Mouse (Mus musculus): ENCODE measurements at regions not wholly inside any gene's neighbourhood (a gene's known extent, or its start where the extent isn't known, plus 50 kb on each side); places are given as distances from the start of the nearest gene placed in this dataset.
A peak's percentile ranks its signal among the peaks of the same experiment; 100 is the strongest.

GRCm38 (mm10) chr4:95307134-95307533, 250.2 kb upstream of the Fggy start:
- no peak for DNase-seq (ENCODE audit: low spot score)
- no peak overlapping the region for H3K27ac ChIP-seq (replicated peaks)
- H3K4me3 ChIP-seq (ENCODE audit: low read depth, low read length), result no peak overlapping the region
- H3K9ac ChIP-seq (ENCODE audit: low read length), result no peak overlapping the region
- no peak for TF ChIP-seq EP300 (optimal IDR thresholded peaks at IDR 0.05)
- no peak for TF ChIP-seq CTCF (IDR thresholded peaks at IDR 0.05; ENCODE audit: low read depth)
- 81% methylated on average over 2 of the region's 2 CpGs for WGBS
- H3K9me3 ChIP-seq (ENCODE audit: control insufficient read depth, low read length), result no peaks in the 10 kb centered on the region
- no peaks in the 10 kb centered on the region for H3K36me3 ChIP-seq (ENCODE audit: control insufficient read depth, insufficient read depth, low read length)
- ATAC-seq (ENCODE audit: low FRiP score, low TSS enrichment), result no peak
- H3K4me2 ChIP-seq (replicated peaks; ENCODE audit: low read depth), result no peak overlapping the region
- no peaks in the 10 kb centered on the region; the same call in 1 of the 2 replicates for H3K4me1 ChIP-seq (replicated peaks; ENCODE audit: control insufficient read depth, insufficient read depth)
- no peaks in the 10 kb centered on the region for H3K27me3 ChIP-seq (ENCODE audit: control insufficient read depth, insufficient read depth, low read length)

- peak; percentile 45; the same call in 1 of the 2 replicates for ATAC-seq (ENCODE audit: low FRiP score, low TSS enrichment)
Observed at GRCm38 (mm10) chr4:95308469-95308895, 248.8 kb upstream of the Fggy start.

GRCm38 (mm10) chr4:95310410-95310809, 246.9 kb upstream of the Fggy start:
- Histone ChIP-seq H3K4me3 (ENCODE audit: low read depth, low read length) (no peak overlapping the region), H3K27ac (replicated peaks) (no peak overlapping the region), H3K9me3 (ENCODE audit: control insufficient read depth, low read length) (no peaks in the 10 kb centered on the region), H3K4me2 (replicated peaks; ENCODE audit: low read depth) (no peak overlapping the region), H3K36me3 (ENCODE audit: control insufficient read depth, insufficient read depth, low read length) (no peaks in the 10 kb centered on the region), H3K4me1 (replicated peaks; ENCODE audit: control insufficient read depth, insufficient read depth) (no peaks in the 10 kb centered on the region), H3K27me3 (ENCODE audit: control insufficient read depth, insufficient read depth, low read length) (no peaks in the 10 kb centered on the region), H3K9ac (ENCODE audit: low read length) (no peak overlapping the region)
- no peak for DNase-seq (ENCODE audit: low spot score)
- TF ChIP-seq EP300 (optimal IDR thresholded peaks at IDR 0.05) (no peak), CTCF (IDR thresholded peaks at IDR 0.05; ENCODE audit: low read depth) (no peak)
- ATAC-seq (ENCODE audit: low FRiP score, low TSS enrichment), result no peak
- WGBS, result 45% methylated on average over 6 of the region's 6 CpGs

More at GRCm38 (mm10) chr4:95308469-95308895, 248.8 kb upstream of the Fggy start:
- H3K9ac ChIP-seq (ENCODE audit: low read length), result no peak overlapping the region
- peak; percentile 44 for DNase-seq (ENCODE audit: low spot score)
- H3K27ac ChIP-seq (replicated peaks), result no peak overlapping the region
- TF ChIP-seq EP300 (optimal IDR thresholded peaks at IDR 0.05) (no peak), CTCF (IDR thresholded peaks at IDR 0.05; ENCODE audit: low read depth) (no peak)
- no peaks in the 10 kb centered on the region for H3K9me3 ChIP-seq (ENCODE audit: control insufficient read depth, low read length)
- 37% methylated on average over 5 of the region's 5 CpGs for WGBS
- H3K4me2 ChIP-seq (replicated peaks; ENCODE audit: low read depth), result no peak overlapping the region
- no peaks in the 10 kb centered on the region for H3K27me3 ChIP-seq (ENCODE audit: control insufficient read depth, insufficient read depth, low read length)
- no peak overlapping the region for H3K4me3 ChIP-seq (ENCODE audit: low read depth, low read length)
- H3K36me3 ChIP-seq (ENCODE audit: control insufficient read depth, insufficient read depth, low read length), result no peaks in the 10 kb centered on the region
- no peaks in the 10 kb centered on the region; the same call in 1 of the 2 replicates for H3K4me1 ChIP-seq (replicated peaks; ENCODE audit: control insufficient read depth, insufficient read depth)

- TF ChIP-seq EP300 (optimal IDR thresholded peaks at IDR 0.05) (peak; percentile 57), CTCF (IDR thresholded peaks at IDR 0.05; ENCODE audit: low read depth) (no peak)
- DNase-seq (ENCODE audit: low spot score), result peak; percentile 69
Observed at GRCm38 (mm10) chr4:95317821-95318290, 239.5 kb upstream of the Fggy start.

GRCm38 (mm10) chr4:95318561-95318960, 238.7 kb upstream of the Fggy start:
- WGBS, result 47% methylated on average over 1 of the region's 1 CpGs
- DNase-seq (ENCODE audit: low spot score) (no peak), ATAC-seq (ENCODE audit: low FRiP score, low TSS enrichment) (no peak)
- H3K9me3 ChIP-seq (ENCODE audit: control insufficient read depth, low read length), result no peaks in the 10 kb centered on the region
- peak overlapping the region; percentile 30 for H3K27ac ChIP-seq (replicated peaks)
- H3K9ac ChIP-seq (ENCODE audit: low read length), result no peak overlapping the region
- peaks cover 12% of the 10 kb centered on the region for H3K4me1 ChIP-seq (replicated peaks; ENCODE audit: control insufficient read depth, insufficient read depth)
- no peak overlapping the region for H3K4me3 ChIP-seq (ENCODE audit: low read depth, low read length)
- no peaks in the 10 kb centered on the region for H3K27me3 ChIP-seq (ENCODE audit: control insufficient read depth, insufficient read depth, low read length)
- TF ChIP-seq CTCF (IDR thresholded peaks at IDR 0.05; ENCODE audit: low read depth) (no peak), EP300 (optimal IDR thresholded peaks at IDR 0.05) (no peak)
- no peaks in the 10 kb centered on the region for H3K36me3 ChIP-seq (ENCODE audit: control insufficient read depth, insufficient read depth, low read length)
- H3K4me2 ChIP-seq (replicated peaks; ENCODE audit: low read depth), result no peak overlapping the region

More at GRCm38 (mm10) chr4:95317821-95318290, 239.5 kb upstream of the Fggy start:
- peak overlapping the region; percentile 30 for H3K27ac ChIP-seq (replicated peaks)
- H3K4me3 ChIP-seq (ENCODE audit: low read depth, low read length), result no peak overlapping the region
- no peaks in the 10 kb centered on the region for H3K9me3 ChIP-seq (ENCODE audit: control insufficient read depth, low read length)
- WGBS, result 26% methylated on average over 3 of the region's 3 CpGs
- no peaks in the 10 kb centered on the region for H3K36me3 ChIP-seq (ENCODE audit: control insufficient read depth, insufficient read depth, low read length)
- ATAC-seq (ENCODE audit: low FRiP score, low TSS enrichment), result peak; percentile 88
- H3K9ac ChIP-seq (ENCODE audit: low read length), result no peak overlapping the region
- no peak overlapping the region for H3K4me2 ChIP-seq (replicated peaks; ENCODE audit: low read depth)
- peaks cover 12% of the 10 kb centered on the region for H3K4me1 ChIP-seq (replicated peaks; ENCODE audit: control insufficient read depth, insufficient read depth)
- H3K27me3 ChIP-seq (ENCODE audit: control insufficient read depth, insufficient read depth, low read length), result no peaks in the 10 kb centered on the region

GRCm38 (mm10) chr4:95319036-95319435, 238.3 kb upstream of the Fggy start:
- Histone ChIP-seq H3K4me3 (ENCODE audit: low read depth, low read length) (no peak overlapping the region), H3K4me2 (replicated peaks; ENCODE audit: low read depth) (no peak overlapping the region), H3K4me1 (replicated peaks; ENCODE audit: control insufficient read depth, insufficient read depth) (peaks cover 12% of the 10 kb centered on the region), H3K9ac (ENCODE audit: low read length) (no peak overlapping the region), H3K9me3 (ENCODE audit: control insufficient read depth, low read length) (no peaks in the 10 kb centered on the region), H3K36me3 (ENCODE audit: control insufficient read depth, insufficient read depth, low read length) (no peaks in the 10 kb centered on the region), H3K27me3 (ENCODE audit: control insufficient read depth, insufficient read depth, low read length) (no peaks in the 10 kb centered on the region), H3K27ac (replicated peaks) (peak overlapping the region; percentile 8; the same call in 1 of the 2 replicates)
- TF ChIP-seq EP300 (optimal IDR thresholded peaks at IDR 0.05), result no peak
- TF ChIP-seq CTCF (IDR thresholded peaks at IDR 0.05; ENCODE audit: low read depth), result no peak
- DNase-seq (ENCODE audit: low spot score), result no peak
- 21% methylated on average over 6 of the region's 6 CpGs for WGBS
- ATAC-seq (ENCODE audit: low FRiP score, low TSS enrichment), result peak; percentile 41; the same call in 1 of the 2 replicates
